Mouse (Mus musculus) brain, embryonic 14.5 days (tissue): Measurements from ENCODE around the gene Adgrg5.

Source experiments
- CTCF ChIP-seq: fragments of 200-500 bp; IDR thresholded peaks from 2 replicates; pipeline ENCODE4 v1.5.1; 2012; ENCODE audit warnings: inconsistent platforms, mild to moderate bottlenecking, moderate library complexity, borderline replicate concordance; ENCODE audit not compliant: insufficient read depth, insufficient read length; ENCODE audit errors: extremely low read depth
- POLR2A ChIP-seq: fragments of 200-500 bp; IDR thresholded peaks from 2 replicates; pipeline ENCODE4 v1.6.1; 2012; ENCODE audit warnings: mild to moderate bottlenecking, inconsistent platforms, borderline replicate concordance; ENCODE audit not compliant: poor library complexity, insufficient read depth, insufficient read length, severe bottlenecking; ENCODE audit errors: extremely low read depth

GRCm38 (mm10) chr8:94874358-94874757 is 49.1 kb upstream of the Adgrg5 start:
- peak; percentile 91 for TF ChIP-seq CTCF
- no peak for TF ChIP-seq POLR2A
